Mouse (Mus musculus): ENCODE results near the gene Fam13c. TPM values are rescaled to one million over a fixed set of nuclear protein-coding genes. Genes with fewer than 3 reads are reported as not detected.

The Fam13c gene
- polyA plus RNA-seq, 1 experiment from 2014 or later, result 17.2 TPM

GRCm38 (mm10) chr10:70533301-70533781, 93.1 kb downstream of the Fam13c start:
- WGBS, result 79% methylated on average over 8 of the region's 8 CpGs
- H3K27ac ChIP-seq, result no peak overlapping the region
- H3K27me3 ChIP-seq (replicated peaks), result no peaks in the 10 kb centered on the region
- H3K36me3 ChIP-seq, result peaks cover 35% of the 10 kb centered on the region
- H3K9me3 ChIP-seq, result no peaks in the 10 kb centered on the region
- no peaks in the 10 kb centered on the region for H3K4me1 ChIP-seq
- H3K4me2 ChIP-seq (replicated peaks), result no peak overlapping the region
- H3K9ac ChIP-seq, result no peak overlapping the region
- no peak for ATAC-seq (ENCODE audit: low FRiP score, low read depth)
- H3K4me3 ChIP-seq, result no peak overlapping the region

GRCm38 (mm10) chr10:70533986-70534385, 93.7 kb downstream of the Fam13c start:
- Histone ChIP-seq H3K4me3 (no peak overlapping the region), H3K27ac (no peak overlapping the region), H3K9ac (no peak overlapping the region), H3K27me3 (replicated peaks) (no peaks in the 10 kb centered on the region), H3K36me3 (peaks cover 42% of the 10 kb centered on the region), H3K9me3 (no peaks in the 10 kb centered on the region), H3K4me1 (no peaks in the 10 kb centered on the region), H3K4me2 (replicated peaks) (no peak overlapping the region)
- ATAC-seq (ENCODE audit: low FRiP score, low read depth), result no peak
- WGBS, result 87% methylated on average over 12 of the region's 12 CpGs

GRCm38 (mm10) chr10:70534571-70534970, 94.3 kb downstream of the Fam13c start:
- Histone ChIP-seq H3K9ac (no peak overlapping the region), H3K4me2 (replicated peaks) (no peak overlapping the region), H3K27me3 (replicated peaks) (no peaks in the 10 kb centered on the region), H3K27ac (no peak overlapping the region), H3K4me3 (no peak overlapping the region), H3K9me3 (no peaks in the 10 kb centered on the region), H3K36me3 (peaks cover 47% of the 10 kb centered on the region), H3K4me1 (no peaks in the 10 kb centered on the region)
- 94% methylated on average over 10 of the region's 10 CpGs for WGBS
- ATAC-seq (ENCODE audit: low FRiP score, low read depth), result no peak

GRCm38 (mm10) chr10:70535401-70535800, 95.1 kb downstream of the Fam13c start:
- Histone ChIP-seq H3K4me3 (no peak overlapping the region), H3K9me3 (no peaks in the 10 kb centered on the region), H3K36me3 (peaks cover 47% of the 10 kb centered on the region), H3K27me3 (replicated peaks) (no peaks in the 10 kb centered on the region), H3K4me2 (replicated peaks) (no peak overlapping the region), H3K9ac (no peak overlapping the region), H3K4me1 (no peaks in the 10 kb centered on the region), H3K27ac (no peak overlapping the region)
- ATAC-seq (ENCODE audit: low FRiP score, low read depth), result no peak
- WGBS, result 82% methylated on average over 12 of the region's 12 CpGs

GRCm38 (mm10) chr10:70537694-70538093, 97.4 kb downstream of the Fam13c start:
- no peaks in the 10 kb centered on the region for H3K9me3 ChIP-seq
- no peak for ATAC-seq (ENCODE audit: low FRiP score, low read depth)
- H3K9ac ChIP-seq, result no peak overlapping the region
- WGBS, result 95% methylated on average over 10 of the region's 10 CpGs
- H3K27me3 ChIP-seq (replicated peaks), result no peaks in the 10 kb centered on the region
- H3K4me2 ChIP-seq (replicated peaks), result no peak overlapping the region
- peaks cover 47% of the 10 kb centered on the region for H3K36me3 ChIP-seq
- no peak overlapping the region for H3K4me3 ChIP-seq
- no peaks in the 10 kb centered on the region for H3K4me1 ChIP-seq
- H3K27ac ChIP-seq, result no peak overlapping the region

- no peaks in the 10 kb centered on the region for H3K27me3 ChIP-seq (replicated peaks)
- H3K4me1 ChIP-seq, result no peaks in the 10 kb centered on the region
- H3K4me3 ChIP-seq, result no peak overlapping the region
- peaks cover 51% of the 10 kb centered on the region for H3K36me3 ChIP-seq
- H3K9ac ChIP-seq, result no peak overlapping the region
- H3K4me2 ChIP-seq (replicated peaks), result no peak overlapping the region
- WGBS, result 94% methylated on average over 9 of the region's 9 CpGs
- no peaks in the 10 kb centered on the region for H3K9me3 ChIP-seq
- ATAC-seq (ENCODE audit: low FRiP score, low read depth), result no peak
- no peak overlapping the region for H3K27ac ChIP-seq
These were observed 99.0 kb downstream of the Fam13c start for GRCm38 (mm10) chr10:70539251-70539650.

- H3K27me3 ChIP-seq (replicated peaks), result no peaks in the 10 kb centered on the region
- no peaks in the 10 kb centered on the region for H3K9me3 ChIP-seq
- no peak overlapping the region for H3K4me2 ChIP-seq (replicated peaks)
- 87% methylated on average over 9 of the region's 9 CpGs for WGBS
- H3K4me1 ChIP-seq, result no peaks in the 10 kb centered on the region
- no peak overlapping the region for H3K4me3 ChIP-seq
- H3K36me3 ChIP-seq, result peaks cover 52% of the 10 kb centered on the region
- H3K27ac ChIP-seq, result no peak overlapping the region
- ATAC-seq (ENCODE audit: low FRiP score, low read depth), result no peak
- H3K9ac ChIP-seq, result no peak overlapping the region
These were observed 100.3 kb downstream of the Fam13c start for GRCm38 (mm10) chr10:70540456-70541195.

GRCm38 (mm10) chr10:70542857-70543256, 102.6 kb downstream of the Fam13c start:
- 79% methylated on average over 6 of the region's 6 CpGs for WGBS
- no peak for ATAC-seq (ENCODE audit: low FRiP score, low read depth)
- Histone ChIP-seq H3K4me1 (no peaks in the 10 kb centered on the region), H3K27ac (no peak overlapping the region), H3K36me3 (peaks cover 55% of the 10 kb centered on the region), H3K9ac (no peak overlapping the region), H3K9me3 (no peaks in the 10 kb centered on the region), H3K4me3 (no peak overlapping the region), H3K4me2 (replicated peaks) (no peak overlapping the region), H3K27me3 (replicated peaks) (no peaks in the 10 kb centered on the region)

- WGBS, result 95% methylated on average over 3 of the region's 3 CpGs
- no peak overlapping the region for H3K4me2 ChIP-seq (replicated peaks)
- H3K4me3 ChIP-seq, result no peak overlapping the region
- peaks cover 60% of the 10 kb centered on the region for H3K36me3 ChIP-seq
- no peak overlapping the region for H3K9ac ChIP-seq
- no peak for ATAC-seq (ENCODE audit: low FRiP score, low read depth)
- H3K9me3 ChIP-seq, result no peaks in the 10 kb centered on the region
- H3K27me3 ChIP-seq (replicated peaks), result no peaks in the 10 kb centered on the region
- H3K4me1 ChIP-seq, result no peaks in the 10 kb centered on the region
- H3K27ac ChIP-seq, result no peak overlapping the region
These were observed 112.2 kb downstream of the Fam13c start for GRCm38 (mm10) chr10:70552531-70552930.

GRCm38 (mm10) chr10:70563636-70564035, 123.4 kb downstream of the Fam13c start:
- Histone ChIP-seq H3K9ac (no peak overlapping the region), H3K36me3 (peaks cover 43% of the 10 kb centered on the region), H3K4me3 (no peak overlapping the region), H3K4me1 (no peaks in the 10 kb centered on the region), H3K27me3 (replicated peaks) (no peaks in the 10 kb centered on the region), H3K9me3 (no peaks in the 10 kb centered on the region), H3K27ac (no peak overlapping the region), H3K4me2 (replicated peaks) (no peak overlapping the region)
- ATAC-seq (ENCODE audit: low FRiP score, low read depth), result no peak; the same call in 1 of the 2 replicates
- 35% methylated on average over 3 of the region's 3 CpGs for WGBS

GRCm38 (mm10) chr10:70581556-70582211, 141.4 kb downstream of the Fam13c start:
- H3K4me2 ChIP-seq (replicated peaks), result no peak overlapping the region
- no peak for ATAC-seq (ENCODE audit: low FRiP score, low read depth)
- 81% methylated on average over 7 of the region's 7 CpGs for WGBS

GRCm38 (mm10) chr10:70584171-70584570, 143.9 kb downstream of the Fam13c start:
- no peak overlapping the region for H3K27ac ChIP-seq
- peaks cover 3% of the 10 kb centered on the region; the same call in 1 of the 2 replicates for H3K4me1 ChIP-seq
- ATAC-seq (ENCODE audit: low FRiP score, low read depth), result no peak
- H3K9ac ChIP-seq, result no peak overlapping the region
- H3K4me2 ChIP-seq (replicated peaks), result no peak overlapping the region
- WGBS, result 88% methylated on average over 1 of the region's 1 CpGs
- no peaks in the 10 kb centered on the region for H3K36me3 ChIP-seq
- no peaks in the 10 kb centered on the region for H3K27me3 ChIP-seq (replicated peaks)
- H3K9me3 ChIP-seq, result no peaks in the 10 kb centered on the region
- H3K4me3 ChIP-seq, result no peak overlapping the region

More at GRCm38 (mm10) chr10:70581556-70582211, 141.4 kb downstream of the Fam13c start:
- Histone ChIP-seq H3K9ac (no peak overlapping the region), H3K4me1 (no peaks in the 10 kb centered on the region), H3K27ac (no peak overlapping the region), H3K36me3 (no peaks in the 10 kb centered on the region), H3K27me3 (replicated peaks) (no peaks in the 10 kb centered on the region), H3K4me3 (no peak overlapping the region), H3K9me3 (no peaks in the 10 kb centered on the region)
